Mouse (Mus musculus): ENCODE results near the gene Rufy2.

- no peak for TF ChIP-seq GATA1 (IDR thresholded peaks at IDR 0.05; ENCODE audit: borderline replicate concordance, low read length)
- TF ChIP-seq FLI1 (IDR thresholded peaks at IDR 0.05; ENCODE audit: low read length), result no peak
Measured at GRCm38 (mm10) chr10:63003252-63003651, 23.2 kb downstream of the Rufy2 start.
